Mouse (Mus musculus): ENCODE results near the gene Padi1. TPM values are rescaled to one million over a fixed set of nuclear protein-coding genes. Genes with fewer than 3 reads are reported as not detected.
A peak's percentile ranks its signal among the peaks of the same experiment; 100 is the strongest.

Padi1 gene
- polyA plus RNA-seq, 1 experiment: not detected

DNA sequence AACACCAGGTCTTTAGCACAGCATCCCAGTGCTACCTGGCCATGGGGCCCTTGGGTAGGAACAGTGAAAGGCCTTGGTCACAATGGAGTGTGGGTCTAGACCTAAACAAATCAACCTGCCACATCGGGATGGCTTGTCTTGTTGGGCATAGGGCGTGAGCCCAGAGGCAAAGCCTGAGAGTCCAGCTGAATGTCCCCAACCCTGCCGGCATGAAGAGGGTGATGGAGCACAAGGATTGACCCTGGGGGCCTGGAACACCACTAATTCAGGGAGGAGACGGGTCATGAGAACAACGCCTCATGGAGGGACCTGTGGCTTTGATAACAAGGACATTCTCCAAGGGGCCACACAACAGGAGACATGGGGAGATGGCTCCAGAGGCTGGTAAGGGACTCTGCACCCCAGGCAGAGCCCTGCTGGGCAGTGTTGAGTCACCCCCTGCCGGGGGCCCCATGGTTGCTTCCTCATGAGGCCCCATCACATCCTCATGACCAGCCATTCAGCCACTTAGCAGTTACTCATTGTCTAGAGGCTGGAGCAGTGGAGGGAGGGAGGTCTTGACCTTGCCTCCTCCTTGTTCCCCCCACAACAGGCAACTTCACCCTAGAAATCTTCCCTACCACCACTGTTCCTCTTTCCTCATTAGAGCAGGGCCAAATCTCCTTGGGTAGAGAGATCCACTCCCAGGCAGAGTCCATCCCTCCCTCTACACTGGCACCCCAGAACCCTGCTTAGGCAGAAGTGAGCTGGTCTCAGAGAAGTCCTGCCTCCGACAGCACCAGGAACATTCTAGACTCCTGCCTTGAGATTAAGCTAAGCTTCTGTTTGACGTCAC lies 26.5 kb upstream of the Padi1 start:
- no peak overlapping the region for H3K4me3 ChIP-seq (replicated peaks; ENCODE audit: control insufficient read depth, low read depth, low read length)
- 57% methylated on average over 8 of the region's 8 CpGs for WGBS
- TF ChIP-seq CTCF (IDR thresholded peaks at IDR 0.05; ENCODE audit: control insufficient read depth, insufficient read depth, low read length) (no peak), POLR2A (IDR thresholded peaks at IDR 0.05; ENCODE audit: borderline replicate concordance, control insufficient read depth, low read depth, low read length) (no peak)
- H3K4me1 ChIP-seq (ENCODE audit: control insufficient read depth, insufficient read depth, low read length): peaks cover 8% of the 10 kb centered on the region; the same call in 1 of the 2 replicates
- H3K27ac ChIP-seq (ENCODE audit: control insufficient read depth, insufficient read depth, low read depth, low read length, poor library complexity): no peak overlapping the region

DNA sequence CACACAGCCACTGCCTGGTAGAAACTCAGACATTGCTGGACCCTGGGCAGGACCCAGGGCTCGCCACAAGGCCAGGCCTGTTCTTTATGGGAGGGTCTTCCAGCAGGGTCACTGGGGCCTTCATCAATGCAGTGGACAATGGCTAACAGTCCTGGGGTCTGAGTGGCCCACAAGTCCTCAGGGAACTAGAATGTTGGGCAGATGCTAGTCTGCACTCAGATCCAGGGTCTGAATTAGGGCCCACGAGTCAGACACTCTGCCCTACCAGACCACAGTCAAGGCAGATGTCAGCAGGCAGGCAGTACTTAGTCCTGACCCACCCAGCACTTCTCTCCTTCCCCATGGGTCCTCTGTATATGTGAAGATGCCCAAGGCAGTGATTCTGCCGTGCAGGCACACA lies 25.8 kb upstream of the Padi1 start:
- WGBS: 68% methylated on average over 3 of the region's 3 CpGs
- H3K4me1 ChIP-seq (ENCODE audit: control insufficient read depth, insufficient read depth, low read length): peaks cover 8% of the 10 kb centered on the region; the same call in 1 of the 2 replicates

DNA sequence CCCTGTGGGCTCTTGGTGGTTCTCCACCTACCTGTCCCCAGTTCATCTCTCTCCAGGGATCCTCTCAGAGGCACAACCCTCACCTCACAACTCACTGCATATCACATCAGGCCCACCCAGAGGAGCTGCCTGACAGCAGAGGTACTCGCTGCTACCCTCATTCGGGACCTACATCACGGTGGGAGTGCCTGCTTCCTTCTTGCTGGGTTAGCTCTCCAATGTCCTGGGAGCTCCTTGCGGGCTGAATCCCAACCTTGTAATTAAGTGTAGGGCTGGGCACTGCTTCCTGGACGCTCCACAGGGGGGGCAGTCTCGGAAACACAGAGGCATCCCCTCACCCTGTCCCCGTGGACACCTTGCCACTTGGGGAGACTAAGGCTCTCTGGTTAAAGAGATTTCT lies 25.3 kb upstream of the Padi1 start:
- Histone ChIP-seq H3K4me1 (ENCODE audit: control insufficient read depth, insufficient read depth, low read length) (peaks cover 10% of the 10 kb centered on the region), H3K4me3 (replicated peaks; ENCODE audit: control insufficient read depth, low read depth, low read length) (no peak overlapping the region), H3K27ac (ENCODE audit: control insufficient read depth, insufficient read depth, low read depth, low read length, poor library complexity) (no peak overlapping the region)
- 84% methylated on average over 7 of the region's 7 CpGs for WGBS
- TF ChIP-seq POLR2A (IDR thresholded peaks at IDR 0.05; ENCODE audit: borderline replicate concordance, control insufficient read depth, low read depth, low read length): no peak

More for the DNA sequence above, 25.8 kb upstream of the Padi1 start:
- TF ChIP-seq POLR2A (IDR thresholded peaks at IDR 0.05; ENCODE audit: borderline replicate concordance, control insufficient read depth, low read depth, low read length): no peak
- TF ChIP-seq CTCF (IDR thresholded peaks at IDR 0.05; ENCODE audit: control insufficient read depth, insufficient read depth, low read length): no peak
- Histone ChIP-seq H3K4me3 (replicated peaks; ENCODE audit: control insufficient read depth, low read depth, low read length) (no peak overlapping the region), H3K27ac (ENCODE audit: control insufficient read depth, insufficient read depth, low read depth, low read length, poor library complexity) (no peak overlapping the region)

DNA sequence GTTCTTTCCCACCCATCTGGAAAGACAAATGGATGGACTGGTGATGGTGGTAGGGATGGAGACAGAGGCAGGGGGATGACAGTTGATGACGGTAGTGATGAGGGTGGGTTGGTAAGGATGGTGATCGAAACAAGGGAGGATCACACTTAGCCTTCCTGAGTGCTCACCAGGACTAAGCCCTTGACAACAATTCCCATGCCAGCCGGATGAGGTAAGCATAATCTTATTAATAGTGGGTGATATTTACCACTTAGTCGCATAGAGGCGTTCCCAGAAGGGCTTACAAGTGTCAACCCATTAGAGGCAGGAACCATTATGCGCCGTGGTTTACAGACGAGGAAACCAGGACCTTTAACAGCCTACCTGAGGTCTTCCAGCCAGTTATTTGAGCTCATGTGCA lies 24.4 kb upstream of the Padi1 start:
- Histone ChIP-seq H3K4me1 (ENCODE audit: control insufficient read depth, insufficient read depth, low read length) (peaks cover 11% of the 10 kb centered on the region), H3K27ac (ENCODE audit: control insufficient read depth, insufficient read depth, low read depth, low read length, poor library complexity) (no peak overlapping the region), H3K4me3 (replicated peaks; ENCODE audit: control insufficient read depth, low read depth, low read length) (no peak overlapping the region)
- WGBS: 74% methylated on average over 8 of the region's 8 CpGs
- no peak for TF ChIP-seq POLR2A (IDR thresholded peaks at IDR 0.05; ENCODE audit: borderline replicate concordance, control insufficient read depth, low read depth, low read length)
- TF ChIP-seq CTCF (IDR thresholded peaks at IDR 0.05; ENCODE audit: control insufficient read depth, insufficient read depth, low read length): no peak

DNA sequence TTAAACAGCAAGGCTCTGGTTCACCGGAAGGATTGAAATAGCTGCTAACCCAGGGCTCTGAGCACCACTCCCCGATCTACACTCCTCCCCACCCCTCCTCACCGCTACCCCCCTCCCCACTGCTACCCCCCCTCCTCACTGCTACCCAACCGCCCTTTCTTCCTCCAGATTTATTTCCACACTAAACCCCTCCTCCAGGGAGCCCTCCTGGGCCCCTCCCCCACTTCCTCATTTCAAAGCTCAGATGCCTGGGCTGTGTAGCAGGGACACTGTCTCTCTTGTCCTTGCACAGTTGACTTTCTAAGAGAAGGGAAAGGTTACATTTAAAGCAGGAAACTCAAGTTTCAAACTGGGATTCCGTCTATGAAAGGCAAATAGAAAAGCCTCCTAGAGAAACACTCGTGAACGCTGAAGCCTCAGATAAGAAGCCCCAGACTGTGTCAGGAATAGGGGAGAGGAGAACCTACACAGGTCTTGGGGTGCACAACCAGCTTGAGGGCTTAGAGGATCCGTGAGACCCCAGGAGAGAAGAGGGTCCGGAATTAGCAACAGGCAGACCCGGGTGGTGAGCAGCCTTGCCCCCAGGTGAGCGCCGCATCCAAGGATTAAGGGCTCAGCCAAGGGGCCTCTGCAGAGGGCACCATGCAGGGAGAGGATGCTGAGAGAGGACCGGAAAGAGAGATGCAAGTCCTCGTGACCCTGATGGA lies 23.1 kb upstream of the Padi1 start:
- TF ChIP-seq POLR2A (IDR thresholded peaks at IDR 0.05; ENCODE audit: borderline replicate concordance, control insufficient read depth, low read depth, low read length) (no peak), CTCF (IDR thresholded peaks at IDR 0.05; ENCODE audit: control insufficient read depth, insufficient read depth, low read length) (no peak)
- Histone ChIP-seq H3K27ac (ENCODE audit: control insufficient read depth, insufficient read depth, low read depth, low read length, poor library complexity) (no peak overlapping the region), H3K4me3 (replicated peaks; ENCODE audit: control insufficient read depth, low read depth, low read length) (no peak overlapping the region), H3K4me1 (ENCODE audit: control insufficient read depth, insufficient read depth, low read length) (peaks cover 11% of the 10 kb centered on the region)
- WGBS: 19% methylated on average over 14 of the region's 14 CpGs

DNA sequence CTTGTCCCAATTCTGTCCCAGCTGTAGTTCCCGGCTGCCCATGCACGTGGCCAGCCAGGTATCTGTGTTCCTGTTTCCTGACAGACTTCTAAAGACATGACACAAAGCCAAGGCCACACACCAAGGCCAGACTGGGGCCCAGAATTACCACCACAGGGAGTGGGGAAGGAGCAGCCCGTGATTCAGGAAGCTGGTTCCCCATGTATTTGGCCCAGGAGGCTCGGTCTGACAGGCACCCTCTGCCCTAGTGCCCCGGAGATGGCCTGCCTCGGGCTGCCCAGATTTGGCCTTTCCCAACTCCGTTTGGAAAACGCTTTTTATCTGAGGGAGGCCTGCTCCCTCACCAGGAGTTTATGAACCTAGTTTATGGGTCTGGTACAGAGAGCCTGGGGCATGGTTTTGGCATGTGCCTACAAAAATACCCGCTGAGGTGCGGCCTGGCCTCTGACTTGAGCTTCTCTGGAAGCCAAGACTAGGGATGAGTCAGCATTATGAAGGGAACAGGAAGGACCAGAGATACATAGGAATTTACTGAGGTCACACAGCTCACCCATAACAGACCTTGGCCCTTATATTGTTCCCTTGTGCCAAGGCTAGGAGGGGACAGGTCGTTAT lies 16.6 kb upstream of the Padi1 start:
- TF ChIP-seq POLR2A (IDR thresholded peaks at IDR 0.05; ENCODE audit: borderline replicate concordance, control insufficient read depth, low read depth, low read length) (no peak), CTCF (IDR thresholded peaks at IDR 0.05; ENCODE audit: control insufficient read depth, insufficient read depth, low read length) (no peak)
- 53% methylated on average over 11 of the region's 11 CpGs for WGBS
- Histone ChIP-seq H3K4me1 (ENCODE audit: control insufficient read depth, insufficient read depth, low read length) (peaks cover 8% of the 10 kb centered on the region), H3K4me3 (replicated peaks; ENCODE audit: control insufficient read depth, low read depth, low read length) (no peak overlapping the region), H3K27ac (ENCODE audit: control insufficient read depth, insufficient read depth, low read depth, low read length, poor library complexity) (no peak overlapping the region)

DNA sequence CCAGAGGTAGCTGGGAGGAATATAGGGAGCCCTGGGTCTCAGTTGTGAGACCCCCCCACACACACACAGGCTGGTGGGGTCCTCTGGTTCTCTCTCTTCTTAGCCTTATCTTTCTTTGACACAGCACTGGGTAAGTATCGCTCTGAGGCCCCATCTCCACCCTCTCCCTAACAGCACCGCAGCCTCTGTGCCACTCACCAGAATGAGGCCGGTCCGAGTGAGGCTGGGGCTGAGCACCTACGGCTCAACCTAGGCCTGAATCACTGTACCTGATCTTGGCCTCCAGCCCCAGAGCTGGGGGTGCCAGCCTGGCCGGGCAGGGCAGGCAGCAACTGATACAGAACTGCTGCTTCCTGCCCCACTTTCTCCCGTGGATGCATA lies 15.2 kb upstream of the Padi1 start:
- no peak overlapping the region for H3K4me3 ChIP-seq (replicated peaks; ENCODE audit: control insufficient read depth, low read depth, low read length)
- H3K4me1 ChIP-seq (ENCODE audit: control insufficient read depth, insufficient read depth, low read length): peaks cover 11% of the 10 kb centered on the region

DNA sequence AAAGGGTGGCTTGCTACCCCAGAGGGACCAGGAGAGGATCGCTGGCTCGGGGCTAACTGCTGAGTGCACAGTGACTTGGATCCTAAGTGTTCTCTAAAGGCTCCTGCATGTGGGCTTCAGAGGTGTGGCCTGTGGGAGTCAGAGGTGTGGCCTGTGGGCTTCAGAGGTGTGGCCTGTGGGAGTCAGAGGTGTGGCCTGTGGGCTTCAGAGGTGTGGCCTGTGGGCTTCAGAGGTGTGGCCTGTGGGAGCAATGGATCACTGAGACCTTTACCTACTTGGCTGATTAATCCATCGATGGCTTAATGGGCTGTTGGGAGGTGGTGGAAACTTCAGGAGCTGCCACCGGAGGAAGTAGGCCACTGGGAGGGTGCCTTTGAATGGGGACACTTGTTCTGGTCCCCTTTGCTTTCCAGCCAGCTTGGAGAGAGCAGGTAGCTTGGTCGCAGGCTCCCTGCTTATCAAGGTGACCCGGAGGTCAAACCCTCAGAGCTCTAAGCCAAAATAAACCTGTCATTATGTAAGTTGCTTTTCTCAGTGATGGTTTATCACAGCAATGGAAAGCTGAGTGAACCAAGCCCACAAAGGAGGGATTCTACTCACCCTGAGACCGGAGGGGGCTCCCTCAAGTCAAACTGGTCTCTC lies 14.7 kb upstream of the Padi1 start:
- Histone ChIP-seq H3K4me3 (replicated peaks; ENCODE audit: control insufficient read depth, low read depth, low read length) (no peak overlapping the region), H3K4me1 (ENCODE audit: control insufficient read depth, insufficient read depth, low read length) (peaks cover 13% of the 10 kb centered on the region), H3K27ac (ENCODE audit: control insufficient read depth, insufficient read depth, low read depth, low read length, poor library complexity) (no peak overlapping the region)
- TF ChIP-seq CTCF (IDR thresholded peaks at IDR 0.05; ENCODE audit: control insufficient read depth, insufficient read depth, low read length): no peak
- TF ChIP-seq POLR2A (IDR thresholded peaks at IDR 0.05; ENCODE audit: borderline replicate concordance, control insufficient read depth, low read depth, low read length): no peak
- 46% methylated on average over 7 of the region's 7 CpGs for WGBS

More for the DNA sequence above, 15.2 kb upstream of the Padi1 start:
- H3K27ac ChIP-seq (ENCODE audit: control insufficient read depth, insufficient read depth, low read depth, low read length, poor library complexity): no peak overlapping the region
- WGBS: 58% methylated on average over 7 of the region's 7 CpGs
- TF ChIP-seq CTCF (IDR thresholded peaks at IDR 0.05; ENCODE audit: control insufficient read depth, insufficient read depth, low read length) (no peak), POLR2A (IDR thresholded peaks at IDR 0.05; ENCODE audit: borderline replicate concordance, control insufficient read depth, low read depth, low read length) (peak; percentile 37; the same call in 1 of the 2 replicates)

Data from bone marrow, adult 2 months (tissue).